Mouse (Mus musculus) brain, embryonic 14.5 days (tissue): ENCODE results near the gene Gm20708. TPM values are rescaled to one million over a fixed set of nuclear protein-coding genes. Genes with fewer than 3 reads are reported as not detected.
A peak's percentile ranks its signal among the peaks of the same experiment; 100 is the strongest.

ENCODE experiments used
- DNase-seq: peaks from one replicate; pipeline ENCODE4 v3.0.0-alpha.2; 2011; ENCODE audit warnings: low read depth
- CTCF ChIP-seq: fragments of 200-500 bp; IDR thresholded peaks from 2 replicates; pipeline ENCODE4 v1.5.1; 2012; ENCODE audit warnings: inconsistent platforms, mild to moderate bottlenecking, moderate library complexity, borderline replicate concordance; ENCODE audit not compliant: insufficient read depth, insufficient read length; ENCODE audit errors: extremely low read depth
- POLR2A ChIP-seq: fragments of 200-500 bp; IDR thresholded peaks from 2 replicates; pipeline ENCODE4 v1.6.1; 2012; ENCODE audit warnings: mild to moderate bottlenecking, inconsistent platforms, borderline replicate concordance; ENCODE audit not compliant: poor library complexity, insufficient read depth, insufficient read length, severe bottlenecking; ENCODE audit errors: extremely low read depth
- polyA plus RNA-seq: library from polyadenylated mRNA; depleted of rRNA; stranded (reverse); fragments of >200 nt; gene quantifications from 2 replicates; pipeline ENCODE4 v1.2.3, GENCODE M21; 2012

The Gm20708 gene
- polyA plus RNA-seq, 1 experiment, result 1.2 TPM

GRCm38 (mm10) chr11:117834086-117834485, 24.6 kb downstream of the Gm20708 start:
- DNase-seq, result no peak
- TF ChIP-seq CTCF, result no peak
- TF ChIP-seq POLR2A, result no peak

- no peak for TF ChIP-seq POLR2A
These were observed 26.8 kb downstream of the Gm20708 start for GRCm38 (mm10) chr11:117836306-117836705.

GRCm38 (mm10) chr11:117838572-117838971, 29.1 kb downstream of the Gm20708 start:
- no peak for TF ChIP-seq POLR2A
- TF ChIP-seq CTCF, result no peak
- DNase-seq, result peak; percentile 56

More at GRCm38 (mm10) chr11:117836306-117836705, 26.8 kb downstream of the Gm20708 start:
- peak; percentile 64 for DNase-seq

DNA sequence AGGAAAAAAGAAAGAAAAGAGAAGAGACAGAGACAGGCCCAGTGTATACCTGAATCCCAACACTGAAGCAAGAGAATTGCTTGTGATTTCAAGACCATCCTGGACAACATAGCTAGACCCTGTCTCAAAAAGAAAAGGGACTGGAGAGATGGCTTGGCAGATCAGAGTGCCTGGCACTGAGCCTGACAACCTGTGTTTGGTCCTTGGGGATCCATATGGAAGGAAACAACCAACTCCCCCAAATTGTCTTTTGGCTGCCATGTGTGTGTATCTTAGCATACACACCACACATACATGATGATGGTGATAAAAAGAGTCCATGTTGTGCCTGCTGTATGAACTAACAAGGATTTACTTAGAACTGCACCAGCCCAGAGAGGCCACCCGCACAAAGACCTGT, 29.6 kb downstream of the Gm20708 start:
- peak; percentile 55 for DNase-seq

DNA sequence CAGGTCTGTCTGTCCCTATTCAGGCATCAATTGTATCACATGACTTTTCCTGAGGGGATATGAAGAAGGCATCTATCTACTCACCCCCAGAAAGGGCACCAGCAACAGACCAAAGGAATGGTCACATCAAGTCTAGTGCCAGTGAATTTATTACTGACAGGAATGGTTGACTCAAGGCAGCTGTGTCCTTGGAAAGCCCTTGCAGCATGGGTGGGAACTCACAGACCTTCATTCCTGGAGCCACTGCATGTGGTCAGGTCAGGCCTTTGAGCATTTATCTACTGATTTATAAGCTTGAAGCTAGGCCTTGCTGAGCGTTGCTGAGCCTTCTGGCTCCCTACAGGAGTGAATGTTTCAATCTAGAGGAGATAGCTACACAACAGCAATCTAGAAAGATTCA, 31.4 kb downstream of the Gm20708 start:
- TF ChIP-seq CTCF (no peak), POLR2A (no peak)

More for the DNA sequence above, 29.6 kb downstream of the Gm20708 start:
- TF ChIP-seq POLR2A (no peak), CTCF (no peak)

DNA sequence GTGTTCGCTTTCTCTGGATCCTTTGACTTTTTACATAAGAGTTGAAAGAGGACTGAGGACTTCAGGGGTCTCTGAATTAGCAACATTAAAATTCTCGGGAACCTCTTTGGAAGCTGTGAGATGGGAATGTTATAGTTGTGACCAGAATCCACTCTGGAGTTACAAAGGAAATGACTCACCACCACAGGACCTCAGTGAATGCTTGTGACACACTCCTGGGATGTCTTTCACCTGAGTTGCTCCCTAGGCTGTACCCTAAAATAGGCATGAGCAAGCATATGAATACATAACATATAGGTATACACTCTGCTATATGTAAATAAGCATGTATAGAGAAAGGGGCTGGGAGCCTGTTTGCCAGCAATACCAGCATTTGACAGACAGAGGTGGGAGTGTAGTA, 34.0 kb downstream of the Gm20708 start:
- TF ChIP-seq CTCF (no peak), POLR2A (no peak)
- DNase-seq, result no peak

More for the DNA sequence above, 31.4 kb downstream of the Gm20708 start:
- no peak for DNase-seq

DNA sequence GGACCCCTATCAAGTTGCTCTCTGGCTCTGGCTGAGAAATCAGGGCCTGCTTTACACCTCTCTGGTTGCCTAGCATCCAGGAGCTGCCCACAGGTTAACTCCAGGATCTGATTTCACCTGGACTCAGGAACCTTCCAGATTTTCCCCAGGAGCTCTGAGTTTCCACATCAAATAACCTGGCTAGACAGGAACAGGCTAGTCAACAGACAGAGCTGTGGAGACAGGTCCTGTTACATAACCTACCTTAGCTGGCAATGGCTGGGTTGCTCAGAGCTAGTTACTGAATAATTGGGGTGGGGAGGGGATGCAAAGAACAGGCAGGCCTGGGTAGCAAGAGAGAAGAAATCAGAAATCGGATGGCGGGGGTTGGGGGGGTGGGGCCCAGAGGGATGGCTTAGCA, 35.5 kb downstream of the Gm20708 start:
- no peak for DNase-seq
- TF ChIP-seq CTCF, result no peak

- TF ChIP-seq CTCF (no peak), POLR2A (no peak)
- no peak for DNase-seq
These were observed 36.2 kb downstream of the Gm20708 start for GRCm38 (mm10) chr11:117845651-117846050.

DNA sequence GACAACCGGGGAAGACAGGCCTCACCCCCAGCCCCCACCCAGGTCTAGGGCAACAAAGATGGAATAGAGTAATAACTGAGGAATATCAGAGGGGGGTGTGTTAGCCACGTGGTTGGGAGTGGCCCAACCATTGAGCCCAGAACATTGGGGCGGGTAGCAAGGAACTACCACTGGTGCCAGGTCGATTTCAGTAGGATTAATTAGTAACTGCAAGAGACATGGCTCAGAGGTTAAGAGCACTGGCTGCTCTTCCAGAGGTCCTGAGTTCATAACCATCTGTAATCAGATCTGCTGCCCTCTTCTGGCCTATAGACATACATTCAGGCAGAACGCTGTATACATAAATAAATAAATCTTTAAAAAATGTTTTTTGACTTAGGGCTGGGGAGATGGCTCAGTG, 37.2 kb downstream of the Gm20708 start:
- 0 out of 2 replicates have a peak, but pooled peaks have one; percentile 3 for TF ChIP-seq CTCF
- no peak for TF ChIP-seq POLR2A
- no peak for DNase-seq

DNA sequence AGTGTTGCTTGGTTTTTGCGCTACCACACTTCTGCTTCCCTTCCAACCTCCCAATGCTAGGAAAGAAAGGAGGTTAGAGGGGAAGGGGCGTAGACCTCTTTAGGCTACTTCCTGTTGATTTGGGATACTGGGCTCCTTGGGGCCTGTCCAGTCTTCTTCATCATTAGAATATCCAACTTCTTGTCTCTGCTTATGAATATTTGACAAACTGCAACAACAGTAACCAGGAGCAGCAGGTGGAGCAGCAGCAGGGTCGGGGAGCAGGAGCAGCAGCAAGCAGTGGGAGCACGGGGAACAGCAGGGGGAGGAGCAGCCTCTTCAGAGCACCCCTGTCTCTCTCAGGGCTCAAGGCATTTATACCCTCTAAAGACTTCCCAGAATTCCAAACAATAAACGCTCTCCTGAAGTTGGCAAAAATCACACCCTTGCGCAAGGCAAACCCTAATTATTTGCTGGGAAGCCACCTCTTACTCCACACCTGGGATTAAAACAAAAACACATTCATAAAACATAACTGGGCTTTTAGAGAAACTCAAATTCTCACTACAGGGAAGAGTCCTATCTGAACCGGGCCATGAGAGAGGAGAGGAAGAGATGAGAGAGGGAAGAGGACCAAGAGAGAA, 38.2 kb downstream of the Gm20708 start:
- no peak for DNase-seq
- no peak for TF ChIP-seq CTCF
- no peak for TF ChIP-seq POLR2A

DNA sequence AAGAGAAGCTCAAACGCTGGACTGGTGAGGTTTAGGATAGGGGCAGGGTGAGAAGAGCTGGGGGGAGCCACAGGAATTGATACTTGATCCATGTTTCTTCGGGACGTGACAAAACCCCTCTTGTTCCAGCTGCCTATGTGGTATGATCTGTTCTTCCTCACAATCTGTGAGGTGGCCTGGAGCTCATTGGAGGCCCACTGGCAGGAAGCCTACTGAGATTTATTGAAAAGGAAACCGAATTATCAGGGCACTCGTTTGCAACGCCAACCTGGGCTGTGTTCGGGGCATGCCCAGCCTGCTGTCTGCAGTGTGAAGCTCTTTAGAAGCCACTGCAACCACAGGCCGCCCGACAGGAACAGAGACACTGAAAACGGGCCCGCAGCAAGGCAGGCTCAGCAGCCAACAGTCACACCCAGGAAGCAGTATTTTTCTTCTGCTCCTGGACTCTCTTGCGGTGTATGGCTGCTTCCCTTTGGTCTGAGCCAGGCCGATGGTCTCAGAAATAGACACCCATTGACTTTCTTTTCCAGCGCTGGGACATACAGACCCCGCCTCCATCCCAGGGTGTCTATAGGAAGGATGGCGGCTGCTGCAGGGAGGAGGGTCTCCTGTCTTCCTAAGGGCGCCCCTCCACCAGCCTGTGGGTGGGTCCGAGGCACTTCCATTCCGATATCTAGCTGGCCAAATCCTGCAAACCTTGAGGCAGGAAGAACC, 39.0 kb downstream of the Gm20708 start:
- no peak for DNase-seq
- no peak for TF ChIP-seq POLR2A
- TF ChIP-seq CTCF, result no peak
